Mouse (Mus musculus) retina, embryonic 14.5 days (tissue): ENCODE measurements at regions not wholly inside any gene's neighbourhood (a gene's known extent, or its start where the extent isn't known, plus 50 kb on each side); places are given as distances from the start of the nearest gene placed in this dataset.
"Not testable (repeated sequence)": the region's sequence is repeated elsewhere in the genome, so short reads cannot be mapped to it uniquely, and the experiment has no call there.

Source experiments
- DNase-seq: peaks from one replicate; pipeline ENCODE4 v3.0.0-alpha.2; 2015; ENCODE audit warnings: low spot score

- DNase-seq: no peak
Measured at GRCm38 (mm10) chr17:48672749-48673148, 218.0 kb downstream of the Unc5cl start.

GRCm38 (mm10) chr17:48678216-48678832, 223.6 kb downstream of the Unc5cl start:
- no peak for DNase-seq

DNA sequence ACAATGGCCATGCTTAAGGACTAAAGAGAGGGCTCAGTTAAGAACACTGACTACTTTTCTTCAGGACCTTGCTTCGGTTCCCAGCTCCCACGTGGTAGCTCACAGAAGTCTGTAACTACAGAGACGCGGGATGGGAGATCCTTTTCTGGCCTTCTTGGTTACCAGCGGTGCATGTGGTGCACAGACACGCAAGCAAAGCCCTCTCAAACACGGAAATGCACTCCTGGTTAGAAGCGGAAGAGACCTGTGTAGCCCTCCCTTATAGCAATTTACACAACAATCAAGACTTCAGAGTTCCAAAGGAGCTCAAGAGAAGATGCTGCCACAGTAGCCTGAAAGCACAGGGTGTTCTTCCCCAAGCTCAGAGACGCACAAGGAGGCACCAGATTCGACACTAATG, 225.6 kb downstream of the Unc5cl start:
- DNase-seq: no peak

- DNase-seq: no peak
Measured at GRCm38 (mm10) chr17:48688944-48689343, 234.2 kb downstream of the Unc5cl start.

DNA sequence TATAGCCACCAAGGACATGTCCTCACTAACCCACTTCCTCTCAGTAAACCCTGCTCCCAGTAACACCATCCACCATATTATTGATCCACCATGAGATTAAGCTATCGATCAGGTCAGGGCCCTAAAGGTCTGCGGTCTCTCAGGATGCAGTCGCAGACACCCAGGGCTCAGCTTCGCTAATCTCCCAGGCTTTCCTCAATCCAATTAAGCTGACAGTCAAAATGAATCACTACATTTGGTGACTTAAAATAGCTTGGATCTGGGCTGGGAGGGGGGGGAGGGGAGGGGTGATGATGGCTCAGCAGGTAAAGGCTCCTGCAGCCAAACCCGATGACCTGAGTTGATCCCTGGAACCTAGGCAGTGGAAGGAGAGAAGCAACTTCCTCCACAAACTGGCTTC, 233.7 kb upstream of the Lrfn2 start:
- peak; percentile 29 for DNase-seq

DNA sequence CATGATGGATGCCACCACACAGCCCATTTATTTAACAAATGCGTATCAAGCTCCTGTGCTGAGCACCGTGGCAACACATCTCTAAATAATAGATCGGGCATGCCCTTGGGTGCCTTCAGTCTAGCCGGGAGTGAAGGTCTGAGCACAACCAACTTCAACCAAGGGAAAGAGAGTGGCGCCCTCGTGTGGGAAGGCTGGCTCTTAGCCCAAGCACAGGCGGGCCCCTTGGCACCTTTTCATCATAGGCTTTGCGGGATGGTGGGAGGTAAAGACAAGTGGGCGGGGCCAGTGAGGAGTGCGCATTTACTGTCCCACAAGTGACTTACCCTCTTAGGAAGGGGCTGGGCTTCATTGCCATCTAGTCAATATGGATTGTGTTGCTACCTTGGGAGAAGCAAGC, 231.6 kb upstream of the Lrfn2 start:
- peak; percentile 26 for DNase-seq

GRCm38 (mm10) chr17:48720506-48720905, 211.7 kb upstream of the Lrfn2 start:
- no peak for DNase-seq

GRCm38 (mm10) chr17:48723286-48723685, 208.9 kb upstream of the Lrfn2 start:
- no peak for DNase-seq

DNA sequence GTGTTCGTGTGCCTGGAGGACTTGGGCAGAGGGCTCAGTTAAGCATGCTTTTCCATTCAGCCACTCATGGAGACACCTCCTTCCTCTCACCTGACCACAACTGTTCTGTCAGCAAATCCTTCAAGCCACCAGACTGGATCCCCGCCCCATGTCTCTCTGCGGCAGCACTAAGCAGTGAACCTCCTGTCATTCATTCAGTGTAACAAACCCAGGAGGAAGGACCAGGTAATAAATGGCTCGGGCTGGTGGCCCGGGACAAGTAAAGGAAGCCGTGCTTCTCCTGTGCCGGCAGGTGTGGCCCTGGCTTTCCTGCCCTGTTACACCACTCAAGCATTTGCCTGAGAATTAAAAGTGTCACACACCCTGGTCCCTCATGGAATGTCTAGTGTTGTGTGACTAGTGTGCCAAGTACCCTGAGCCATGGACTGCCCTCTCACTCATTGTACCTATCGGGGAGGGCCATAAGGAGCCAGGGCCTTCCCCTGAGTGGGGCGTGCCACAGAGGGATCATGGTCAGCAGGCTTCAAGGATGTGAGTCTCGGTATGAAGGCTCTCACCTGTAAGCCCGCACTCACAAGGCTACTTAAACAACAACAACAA, 207.6 kb upstream of the Lrfn2 start:
- no peak for DNase-seq

DNA sequence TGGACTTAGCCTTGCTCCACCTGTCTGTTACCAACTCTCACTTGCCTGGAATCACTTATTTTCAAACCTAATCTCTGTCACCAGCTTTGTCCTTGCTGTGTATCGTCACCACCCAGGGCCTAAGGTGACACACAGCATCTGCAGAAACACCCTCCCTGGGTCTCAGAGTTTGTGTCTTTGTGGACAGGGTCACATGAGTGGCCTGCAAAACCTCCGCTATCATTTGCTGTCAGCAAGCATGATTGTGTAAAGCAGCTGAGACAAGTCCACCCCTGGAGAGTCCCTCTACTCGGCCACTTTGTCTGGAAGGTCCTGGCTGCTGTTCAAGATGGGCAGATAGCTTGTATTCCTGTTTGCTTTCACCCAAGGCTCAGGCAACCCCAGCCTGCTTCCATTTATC, 205.7 kb upstream of the Lrfn2 start:
- no peak for DNase-seq

GRCm38 (mm10) chr17:48733801-48734200, 198.4 kb upstream of the Lrfn2 start:
- no peak for DNase-seq

DNA sequence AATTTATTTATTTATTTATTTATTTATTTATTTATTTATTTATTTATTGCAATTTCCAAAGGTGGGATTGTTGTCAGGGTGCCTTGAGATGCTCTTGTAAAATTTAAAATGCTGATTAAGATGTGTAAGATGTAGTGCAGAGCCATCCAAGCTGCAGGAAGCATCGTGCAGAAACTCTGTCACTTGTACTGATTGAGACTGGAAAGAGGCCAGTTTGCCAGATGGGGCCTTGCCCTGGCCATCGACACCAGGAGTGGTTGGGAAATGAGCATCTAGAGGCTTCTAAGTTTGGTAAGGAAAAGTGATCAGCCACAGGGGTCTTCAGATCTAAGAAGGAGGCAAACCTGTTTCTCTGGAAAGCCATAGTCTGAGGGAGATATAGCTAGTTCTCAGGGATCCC, 195.0 kb upstream of the Lrfn2 start:
- DNase-seq: not testable (repeated sequence)

DNA sequence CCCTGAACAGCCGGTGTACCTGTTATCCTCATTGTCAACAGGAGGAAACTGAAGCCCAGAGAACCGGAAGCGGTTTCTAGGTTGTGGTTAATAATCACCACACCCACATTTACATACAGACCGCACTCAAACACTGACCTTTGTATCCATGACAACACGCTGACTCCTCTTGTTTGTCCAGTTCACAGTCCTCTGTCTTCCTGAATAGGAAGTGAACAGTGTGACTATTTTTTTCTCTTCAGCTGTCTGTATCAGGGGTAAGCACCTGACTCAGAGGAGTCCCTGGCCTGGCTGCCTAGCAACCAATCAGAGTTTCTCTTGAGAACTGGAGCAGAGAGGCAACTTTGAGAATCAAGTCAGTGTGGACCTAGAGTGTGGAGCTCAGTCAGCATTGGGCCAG, 193.5 kb upstream of the Lrfn2 start:
- peak; percentile 11 for DNase-seq

DNA sequence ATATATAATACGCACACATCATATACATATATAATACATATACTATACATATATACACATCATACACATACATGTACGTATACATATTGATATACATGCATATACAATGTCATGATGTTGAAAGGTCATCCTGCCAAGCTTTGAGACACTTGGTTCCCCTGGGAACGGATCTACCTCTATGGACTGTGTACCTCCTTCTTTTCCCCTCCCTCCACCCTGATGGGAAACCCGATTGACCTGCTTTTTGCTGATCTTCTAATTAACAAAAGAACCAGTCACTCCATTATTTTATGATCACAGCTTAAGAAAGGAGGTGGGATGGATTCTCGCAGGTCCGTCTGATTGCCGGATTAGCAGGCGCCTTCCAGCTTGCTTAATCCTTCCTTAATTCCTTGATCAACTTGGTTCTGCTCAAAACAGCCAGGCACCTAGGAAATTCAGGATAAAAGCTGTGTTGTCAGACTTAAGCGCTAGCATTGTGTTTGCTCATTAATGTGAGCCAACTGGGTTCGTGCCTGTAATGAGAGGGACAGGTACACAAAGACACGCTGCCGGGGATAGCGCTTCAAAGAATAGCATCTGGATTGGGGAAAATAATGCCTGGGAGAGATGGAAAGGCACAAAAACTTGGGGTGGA, 189.3 kb upstream of the Lrfn2 start:
- DNase-seq: peak; percentile 32

- DNase-seq: no peak
Measured at GRCm38 (mm10) chr17:48770099-48770498, 162.1 kb upstream of the Lrfn2 start.

DNA sequence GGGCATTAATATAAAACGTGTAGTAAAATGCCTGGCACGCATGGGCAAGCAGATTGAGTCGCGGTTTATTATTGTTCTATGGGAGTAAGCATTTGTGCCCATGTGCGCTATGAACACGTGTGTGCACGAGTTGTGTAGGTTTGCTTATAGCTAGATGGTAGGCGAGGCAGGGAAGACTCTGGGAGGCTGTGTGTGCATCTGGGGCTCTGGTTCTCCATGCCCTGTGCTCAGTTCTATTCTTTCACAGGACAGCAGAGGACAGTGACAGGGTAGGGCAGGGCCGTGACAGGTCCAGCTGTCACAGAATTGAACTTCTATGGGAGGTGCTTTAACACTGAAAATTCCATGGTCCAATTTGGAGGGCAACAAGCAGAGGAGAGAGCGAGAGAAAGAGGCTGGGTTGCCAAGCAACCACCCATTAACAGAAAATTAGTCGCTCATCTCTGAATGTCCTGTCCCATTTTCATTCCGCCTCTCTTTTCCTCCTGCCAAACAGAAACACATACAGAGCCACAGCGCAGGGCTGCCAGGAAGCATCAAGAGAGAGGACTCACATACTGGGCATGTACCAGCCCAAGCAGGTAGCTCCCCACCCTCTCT, 160.4 kb upstream of the Lrfn2 start:
- peak; percentile 52 for DNase-seq

- DNase-seq: peak; percentile 39
Measured at GRCm38 (mm10) chr17:48774172-48774890, 157.8 kb upstream of the Lrfn2 start.

- no peak for DNase-seq
Measured at GRCm38 (mm10) chr17:48775479-48775878, 156.7 kb upstream of the Lrfn2 start.

GRCm38 (mm10) chr17:48776502-48776902, 155.7 kb upstream of the Lrfn2 start:
- DNase-seq: no peak

GRCm38 (mm10) chr17:48780217-48780616, 152.0 kb upstream of the Lrfn2 start:
- DNase-seq: no peak

DNA sequence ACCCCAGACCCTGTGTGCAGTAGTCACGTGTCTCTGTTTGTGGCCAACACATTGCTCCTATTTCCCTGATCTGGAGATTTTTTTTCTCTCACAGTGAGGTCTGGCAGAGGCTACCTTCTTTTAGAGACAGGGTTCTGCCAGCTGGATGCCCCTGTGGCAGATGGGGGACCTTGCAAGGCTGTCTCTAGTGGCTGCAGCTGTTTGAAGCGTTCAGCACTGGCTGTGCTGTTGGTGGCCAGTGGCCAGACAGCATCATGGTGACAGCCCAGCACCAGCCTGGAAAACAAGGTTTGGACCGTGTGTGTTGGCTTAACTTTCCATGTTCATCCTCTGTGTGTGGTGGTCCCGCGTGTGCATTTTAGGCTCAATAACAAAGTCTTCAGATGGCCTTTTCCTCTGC, 147.8 kb upstream of the Lrfn2 start:
- DNase-seq: no peak

DNA sequence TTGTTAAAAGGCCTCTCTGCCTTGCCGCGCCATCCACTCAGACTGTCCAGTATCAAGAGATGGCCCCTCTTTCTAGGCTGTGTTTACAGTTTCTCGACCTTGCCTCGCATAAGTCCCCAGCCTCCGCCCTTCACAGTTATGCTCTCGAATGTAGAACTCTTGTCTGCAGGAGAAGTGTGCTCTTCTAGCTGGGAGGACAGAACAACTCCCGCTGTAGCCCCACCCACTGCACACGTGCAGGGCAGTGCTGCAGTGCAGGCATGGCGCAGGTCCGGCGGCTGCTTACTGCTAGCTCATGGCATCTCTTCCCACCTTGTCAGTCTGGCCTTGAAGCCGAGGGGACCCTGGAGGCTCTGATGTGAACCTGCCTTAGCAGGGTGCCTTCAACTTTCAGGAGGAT, 145.7 kb upstream of the Lrfn2 start:
- DNase-seq: no peak

DNA sequence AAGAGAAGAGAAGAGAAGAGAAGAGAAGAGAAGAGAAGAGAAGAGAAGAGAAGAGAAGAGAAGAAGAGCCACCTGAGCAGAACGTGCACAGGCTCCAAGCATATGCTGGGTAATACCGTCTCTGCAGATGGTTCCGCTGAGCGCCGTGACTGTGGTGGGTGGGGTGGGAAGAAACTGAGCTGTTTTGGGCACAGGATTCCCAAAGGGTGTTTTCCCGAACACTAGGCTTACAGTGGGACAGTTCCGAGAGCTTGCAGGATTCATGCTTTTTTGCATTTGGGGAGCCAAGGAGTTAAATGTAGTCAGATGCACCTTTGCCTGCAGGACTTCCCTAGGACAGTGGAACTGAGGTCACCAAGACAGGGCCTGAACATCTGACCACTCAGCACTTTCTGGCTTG, 142.3 kb upstream of the Lrfn2 start:
- DNase-seq: no peak
